Mouse (Mus musculus) CD4-positive helper T cell, adult 2 months (primary cell): ENCODE data around the gene Cfap77.

Experiments used
- DNase-seq: peaks from one replicate; pipeline ENCODE4 v3.0.0-alpha.2; 2012; ENCODE audit warnings: low read depth, missing footprints, low spot score

Gene Cfap77

GRCm38 (mm10) chr2:28907691-28908388, 147.0 kb downstream of the Cfap77 start:
- no peak for DNase-seq

- DNase-seq = no peak
These were observed 149.3 kb downstream of the Cfap77 start for GRCm38 (mm10) chr2:28905561-28905960.

GRCm38 (mm10) chr2:28904786-28905185, 150.1 kb downstream of the Cfap77 start:
- no peak for DNase-seq

GRCm38 (mm10) chr2:28903871-28904270, 151.0 kb downstream of the Cfap77 start:
- no peak for DNase-seq

GRCm38 (mm10) chr2:28902291-28902690, 152.6 kb downstream of the Cfap77 start:
- no peak for DNase-seq

GRCm38 (mm10) chr2:28897340-28897899, 157.4 kb downstream of the Cfap77 start:
- DNase-seq = no peak

- DNase-seq = no peak
These were observed 159.0 kb downstream of the Cfap77 start for GRCm38 (mm10) chr2:28895876-28896275.

- no peak for DNase-seq
These were observed 161.3 kb downstream of the Cfap77 start for GRCm38 (mm10) chr2:28893526-28893925.

- DNase-seq = no peak
These were observed 162.1 kb downstream of the Cfap77 start for GRCm38 (mm10) chr2:28892796-28893195.

- DNase-seq = no peak
These were observed 170.0 kb downstream of the Cfap77 start for GRCm38 (mm10) chr2:28884914-28885313.

- no peak for DNase-seq
These were observed 171.9 kb downstream of the Cfap77 start for GRCm38 (mm10) chr2:28882826-28883485.

- no peak for DNase-seq
These were observed 172.8 kb downstream of the Cfap77 start for GRCm38 (mm10) chr2:28882047-28882446.

- no peak for DNase-seq
These were observed 173.6 kb downstream of the Cfap77 start for GRCm38 (mm10) chr2:28881275-28881674.
